In the genomic region with DNA sequence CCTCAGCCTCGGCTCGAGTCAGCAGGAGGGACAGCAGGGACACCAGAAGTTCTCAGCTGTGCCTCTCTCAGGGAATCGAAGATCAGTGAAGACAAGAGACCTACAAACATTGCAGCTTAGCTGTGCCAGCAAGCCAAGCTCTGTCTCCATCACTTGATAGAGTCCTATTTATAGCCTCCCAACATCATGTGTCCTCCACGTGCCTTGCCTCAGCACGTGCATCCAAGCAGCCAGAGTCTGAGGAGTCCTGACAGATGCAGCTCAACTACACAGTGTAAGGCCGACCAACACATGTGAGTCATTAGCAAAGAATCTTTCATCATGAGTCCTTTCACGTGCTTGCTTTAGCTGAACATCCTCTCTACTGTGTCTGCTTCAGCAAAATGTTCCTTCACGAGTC, we compare ENCODE assay signal across 13 mouse cellular contexts. TPM values are rescaled to one million over a fixed set of nuclear protein-coding genes. Genes with fewer than 3 reads are reported as not detected.
A peak's percentile ranks its signal among the peaks of the same experiment; 100 is the strongest.
DNase-seq lines count a peak whose midpoint lies in the region; ATAC-seq lines count a peak whose summit lies in the region.
"Had no signal": no experiment of that assay in that cellular context is flagged by ENCODE, and none has a peak within 500 bp of the region (broad histone marks: within the 10 kb centered on the region; RNA-seq: fewer than 3 reads in every experiment).

No protein-coding gene starts in this region.

- 0 out of 2 replicates have a peak, but pooled peaks have one; percentile 37 for ATAC-seq in limb, embryonic 15.5 days (ENCODE audit: insufficient number of reproducible peaks, low FRiP score, low TSS enrichment, low read depth)
- no peak for ATAC-seq in cerebellum, adult (ENCODE audit: insufficient number of reproducible peaks, low FRiP score, low TSS enrichment)
- ATAC-seq in kidney, embryonic 14.5 days (ENCODE audit: low FRiP score, low TSS enrichment), result no peak

- 73% methylated on average over 8 of the region's 8 CpGs for whole genome bisulfite sequencing in limb, embryonic 15.5 days
- WGBS in kidney, embryonic 14.5 days, result 90% methylated on average over 8 of the region's 8 CpGs

- H3K27ac ChIP-seq in limb, embryonic 15.5 days, result no peak overlapping the region
- no peak overlapping the region for H3K27ac ChIP-seq in kidney, embryonic 14.5 days (ENCODE audit: low read depth, low read length)
- H3K27ac ChIP-seq: embryonic facial prominence, embryonic 13.5 days; hindbrain, embryonic 13.5 days had no signal

- H3K9me3 ChIP-seq in limb, embryonic 15.5 days, result no peaks in the 10 kb centered on the region
- no peaks in the 10 kb centered on the region for H3K9me3 ChIP-seq in kidney, embryonic 14.5 days (ENCODE audit: control insufficient read depth, low read length)
- H3K9me3 ChIP-seq: embryonic facial prominence, embryonic 13.5 days; hindbrain, embryonic 13.5 days had no signal

- DNase-seq in left cerebral cortex, adult 18-20 months (ENCODE audit: low spot score in 2 of 2), result peak; percentile 8 to 21
- no peak for DNase-seq in left cerebral cortex, adult 11 months (ENCODE audit: low spot score)
- DNase-seq in adrenal gland, adult 18-20 months (ENCODE audit: low spot score in 2 of 2), result peak; percentile 44 to 66
- peak; percentile 76 for DNase-seq in heart, adult 8-10 months (ENCODE audit: low spot score)
- no peak for DNase-seq in thymus, postnatal 4 days

- no peaks in the 10 kb centered on the region for H3K27me3 ChIP-seq in limb, embryonic 15.5 days
- no peaks in the 10 kb centered on the region for H3K27me3 ChIP-seq in kidney, embryonic 14.5 days (ENCODE audit: control insufficient read depth, insufficient read depth, low read length)
- H3K27me3 ChIP-seq: embryonic facial prominence, embryonic 13.5 days; hindbrain, embryonic 13.5 days had no signal

- H3K4me3 ChIP-seq in limb, embryonic 15.5 days, result no peak overlapping the region
- no peak overlapping the region for H3K4me3 ChIP-seq in kidney, embryonic 14.5 days (ENCODE audit: low read length)
- H3K4me3 ChIP-seq: embryonic facial prominence, embryonic 13.5 days; hindbrain, embryonic 13.5 days had no signal

- H3K36me3 ChIP-seq in limb, embryonic 15.5 days, result peaks cover 28% of the 10 kb centered on the region
- H3K36me3 ChIP-seq in kidney, embryonic 14.5 days (ENCODE audit: control insufficient read depth, insufficient read depth, low read length), result peaks cover 16% of the 10 kb centered on the region; the same call in 1 of the 2 replicates

- no peak overlapping the region for H3K4me2 ChIP-seq in limb, embryonic 15.5 days
- H3K4me2 ChIP-seq in kidney, embryonic 14.5 days (replicated peaks; ENCODE audit: low read depth, low read length), result no peak overlapping the region
- H3K4me2 ChIP-seq: embryonic facial prominence, embryonic 13.5 days; hindbrain, embryonic 13.5 days had no signal

- peaks cover 9% of the 10 kb centered on the region for H3K4me1 ChIP-seq in limb, embryonic 15.5 days
- H3K4me1 ChIP-seq in kidney, embryonic 14.5 days (ENCODE audit: control insufficient read depth, insufficient read depth, low read length), result peaks cover 7% of the 10 kb centered on the region; the same call in 1 of the 2 replicates

- H3K9ac ChIP-seq in limb, embryonic 15.5 days, result no peak overlapping the region
- H3K9ac ChIP-seq in kidney, embryonic 14.5 days (ENCODE audit: low read depth, low read length), result no peak overlapping the region
- H3K9ac ChIP-seq: embryonic facial prominence, embryonic 13.5 days; hindbrain, embryonic 13.5 days had no signal

RNA-seq across cellular contexts. Expression of gene Zfp346, which starts 2.6 kb away (rescaled TPM):
- total RNA-seq in left cerebral cortex, adult 18-20 months (2021), result 10 to 100 TPM; 38.3 to 39.7 TPM
- 10 to 100 TPM; 44.3 to 54.4 TPM for total RNA-seq in adrenal gland, adult 18-20 months (2021)
- total RNA-seq in heart, adult 8-10 months (2022), result 10 to 100 TPM; 17.6 to 31.3 (median 22.5) TPM
- polyA plus RNA-seq in limb, embryonic 15.5 days (2015; fragmentation: Nextera tagmentation; extraction: Ambion mirVana), result 22.2 and 26.0 TPM in 2 replicates
- 13.8 and 25.4 TPM in 2 replicates for polyA plus RNA-seq in kidney, embryonic 14.5 days (2014; fragmentation: Nextera tagmentation; extraction: Ambion mirVana)

RNA-seq across cellular contexts. Expression of gene Uimc1, which starts 7.6 kb away (rescaled TPM):
- 10 to 100 TPM; 22.0 to 25.5 TPM for total RNA-seq in left cerebral cortex, adult 18-20 months (2021)
- total RNA-seq in adrenal gland, adult 18-20 months (2021), result 10 to 100 TPM; 24.8 to 26.0 TPM
- 10 to 100 TPM; 15.6 to 21.3 (median 20.1) TPM for total RNA-seq in heart, adult 8-10 months (2022)
- 24.5 and 25.3 TPM in 2 replicates for polyA plus RNA-seq in limb, embryonic 15.5 days (2015; fragmentation: Nextera tagmentation; extraction: Ambion mirVana)
- polyA plus RNA-seq in kidney, embryonic 14.5 days (2014; fragmentation: Nextera tagmentation; extraction: Ambion mirVana), result 28.1 and 29.6 TPM in 2 replicates

RNA-seq across cellular contexts. Expression of gene Gm17617, which starts 25.7 kb away (rescaled TPM):
- total RNA-seq in left cerebral cortex, adult 18-20 months (2021), result not detected
- total RNA-seq in adrenal gland, adult 18-20 months (2021), result not detected
- total RNA-seq in heart, adult 8-10 months (2022), result not detected
- not detected in 2 replicates for polyA plus RNA-seq in limb, embryonic 15.5 days (2015; fragmentation: Nextera tagmentation; extraction: Ambion mirVana)
- not detected in 2 replicates for polyA plus RNA-seq in kidney, embryonic 14.5 days (2014; fragmentation: Nextera tagmentation; extraction: Ambion mirVana)
- total RNA-seq: layer of hippocampus, adult 18-20 months; neutrophil, adult 5-6 weeks had no signal
- polyA plus RNA-seq: embryonic facial prominence, embryonic 13.5 days; hindbrain, embryonic 13.5 days; thymus, postnatal 0 days had no signal

RNA-seq across cellular contexts. Expression of gene Fgfr4, which starts 44.7 kb away (rescaled TPM):
- under 1 TPM; 0.21 to 0.40 TPM for total RNA-seq in left cerebral cortex, adult 18-20 months (2021)
- total RNA-seq in adrenal gland, adult 18-20 months (2021), result 10 to 100 TPM; 28.4 to 38.7 TPM
- under 1 TPM in 3 of 4 experiments, not detected in 1; 0.16 to 0.29 (median 0.28) TPM for total RNA-seq in heart, adult 8-10 months (2022)
- polyA plus RNA-seq in limb, embryonic 15.5 days (2015; fragmentation: Nextera tagmentation; extraction: Ambion mirVana), result 8.2 and 14.2 TPM in 2 replicates
- polyA plus RNA-seq in kidney, embryonic 14.5 days (2014; fragmentation: Nextera tagmentation; extraction: Ambion mirVana), result 9.9 and 14.9 TPM in 2 replicates
- total RNA-seq: neutrophil, adult 5-6 weeks had no signal
- polyA plus RNA-seq: thymus, postnatal 0 days had no signal

Comparison
In these comparisons a context has a peak if more than half of its experiments do, and no peak if none do; other contexts are left out.
1. DNase-seq: peak in left cerebral cortex, adult 18-20 months (2 of 2), adrenal gland, adult 18-20 months (2 of 2) and heart, adult 8-10 months (single experiment); none in left cerebral cortex, adult 11 months (single experiment) and thymus, postnatal 4 days (single experiment).